Mouse (Mus musculus): ENCODE results near the gene Rps17. TPM values are rescaled to one million over a fixed set of nuclear protein-coding genes. Genes with fewer than 3 reads are reported as not detected.

Rps17 gene
- polyA plus RNA-seq, 1 experiment from 2014 or later: 1,028 TPM

GRCm38 (mm10) chr7:81343831-81344230, 1.2 kb downstream of the Rps17 start:
- Histone ChIP-seq H3K4me1 (peaks cover 18% of the 10 kb centered on the region), H3K9me3 (no peaks in the 10 kb centered on the region), H3K4me3 (peak overlapping the region; percentile 97), H3K27me3 (ENCODE audit: insufficient read depth, poor library complexity, severe bottlenecking) (no peaks in the 10 kb centered on the region), H3K27ac (peak overlapping the region; percentile 98), H3K36me3 (peaks cover 50% of the 10 kb centered on the region)
- 11% methylated on average over 10 of the region's 10 CpGs for WGBS
- DNase-seq (ENCODE audit: low spot score): no peak

DNA sequence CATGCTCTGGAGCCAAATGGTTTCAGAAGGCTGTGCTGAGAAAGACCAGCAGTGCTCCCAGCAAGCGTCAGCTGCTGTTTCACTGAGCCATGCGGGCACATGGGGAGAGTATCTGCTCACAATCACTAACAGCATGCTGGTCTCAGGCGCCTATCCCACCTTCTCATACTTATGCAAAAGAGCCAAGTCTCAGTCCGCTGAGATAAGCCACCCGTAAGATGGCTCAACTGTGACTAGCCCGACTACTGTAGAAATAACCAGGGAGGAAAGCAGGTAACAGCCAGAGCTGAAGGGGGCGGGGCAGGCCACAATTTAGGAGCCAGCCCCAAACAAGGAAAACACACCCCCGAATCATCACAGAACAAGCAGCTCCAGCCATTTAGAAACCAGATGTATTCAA, 1.7 kb downstream of the Rps17 start:
- peaks cover 55% of the 10 kb centered on the region for H3K36me3 ChIP-seq
- peak overlapping the region; percentile 97 for H3K4me3 ChIP-seq
- peak overlapping the region; percentile 98; the same call in 1 of the 2 replicates for H3K27ac ChIP-seq
- no peaks in the 10 kb centered on the region for H3K27me3 ChIP-seq (ENCODE audit: insufficient read depth, poor library complexity, severe bottlenecking)
- DNase-seq (ENCODE audit: low spot score): no peak
- no peaks in the 10 kb centered on the region for H3K9me3 ChIP-seq
- peaks cover 18% of the 10 kb centered on the region for H3K4me1 ChIP-seq
- 29% methylated on average over 8 of the region's 8 CpGs for WGBS

DNA sequence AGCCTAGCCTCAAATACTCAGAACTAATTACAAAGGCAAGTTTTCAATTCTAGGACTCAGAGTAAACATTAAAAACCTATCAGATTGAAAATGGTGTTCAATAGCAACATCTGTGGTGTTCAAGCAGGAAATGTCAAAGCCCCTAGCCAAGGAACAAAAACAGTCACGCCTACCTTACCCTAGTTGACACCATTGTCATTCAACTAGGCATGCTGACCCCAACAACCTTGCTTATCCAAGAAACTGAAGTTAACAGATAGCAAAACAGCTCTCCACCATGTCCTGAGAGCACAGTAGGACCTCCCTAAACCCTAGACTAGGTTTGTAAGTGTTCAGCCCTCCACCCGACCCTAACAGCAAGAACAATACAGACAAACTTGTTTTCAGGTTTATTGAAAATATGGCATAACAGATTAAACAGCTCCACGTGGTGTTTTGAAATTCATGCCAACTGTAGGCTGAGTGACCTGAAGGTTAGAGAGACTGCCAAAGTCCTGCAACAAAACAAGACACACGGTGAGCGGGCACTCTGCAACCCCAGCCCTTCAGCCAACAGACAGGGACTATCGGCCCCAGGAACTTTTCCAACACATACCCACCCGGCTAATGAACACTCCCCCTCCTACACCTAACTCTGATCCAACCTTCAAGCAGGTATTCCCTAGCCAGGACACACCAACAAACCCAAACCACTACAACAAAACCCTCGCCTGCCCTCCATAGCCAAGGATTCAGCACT, 2.5 kb downstream of the Rps17 start:
- H3K4me3 ChIP-seq: peak overlapping the region; percentile 97
- no peak overlapping the region for H3K27ac ChIP-seq
- H3K9me3 ChIP-seq: no peaks in the 10 kb centered on the region
- no peaks in the 10 kb centered on the region for H3K27me3 ChIP-seq (ENCODE audit: insufficient read depth, poor library complexity, severe bottlenecking)
- H3K36me3 ChIP-seq: peaks cover 63% of the 10 kb centered on the region
- H3K4me1 ChIP-seq: peaks cover 18% of the 10 kb centered on the region
- DNase-seq (ENCODE audit: low spot score): no peak
- WGBS: 68% methylated on average over 8 of the region's 8 CpGs

GRCm38 (mm10) chr7:81341563-81341962, 3.5 kb downstream of the Rps17 start:
- WGBS: 58% methylated on average over 3 of the region's 3 CpGs
- Histone ChIP-seq H3K9me3 (no peaks in the 10 kb centered on the region), H3K4me3 (no peak overlapping the region), H3K4me1 (peaks cover 19% of the 10 kb centered on the region), H3K27me3 (ENCODE audit: insufficient read depth, poor library complexity, severe bottlenecking) (no peaks in the 10 kb centered on the region), H3K36me3 (peaks cover 70% of the 10 kb centered on the region), H3K27ac (no peak overlapping the region)
- DNase-seq (ENCODE audit: low spot score): no peak

DNA sequence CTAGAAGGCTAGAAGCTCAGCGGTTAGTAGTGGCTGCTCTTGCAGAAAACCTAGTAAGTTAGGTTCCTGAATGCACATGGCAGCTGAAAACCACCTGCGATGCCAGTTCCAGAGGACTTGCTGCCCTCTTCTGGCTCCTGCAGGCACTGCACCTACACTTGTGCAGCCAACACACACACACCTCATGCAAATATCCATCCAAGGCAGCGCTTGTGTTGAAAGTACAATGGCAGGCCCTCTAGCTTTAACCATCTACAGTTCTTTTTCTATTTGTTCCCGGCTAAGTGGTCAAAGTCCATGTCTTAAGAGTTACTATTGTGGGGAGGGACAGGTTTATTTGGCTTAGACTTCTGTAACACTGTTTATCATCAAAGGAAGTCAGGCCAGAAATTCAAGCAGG, 5.3 kb downstream of the Rps17 start:
- no peak for DNase-seq (ENCODE audit: low spot score)
- peaks cover 84% of the 10 kb centered on the region for H3K36me3 ChIP-seq
- H3K4me3 ChIP-seq: no peak overlapping the region
- no peak overlapping the region for H3K27ac ChIP-seq
- peaks cover 34% of the 10 kb centered on the region for H3K4me1 ChIP-seq
- no peaks in the 10 kb centered on the region for H3K27me3 ChIP-seq (ENCODE audit: insufficient read depth, poor library complexity, severe bottlenecking)
- no peaks in the 10 kb centered on the region for H3K9me3 ChIP-seq
- 80% methylated on average over 4 of the region's 4 CpGs for WGBS

DNA sequence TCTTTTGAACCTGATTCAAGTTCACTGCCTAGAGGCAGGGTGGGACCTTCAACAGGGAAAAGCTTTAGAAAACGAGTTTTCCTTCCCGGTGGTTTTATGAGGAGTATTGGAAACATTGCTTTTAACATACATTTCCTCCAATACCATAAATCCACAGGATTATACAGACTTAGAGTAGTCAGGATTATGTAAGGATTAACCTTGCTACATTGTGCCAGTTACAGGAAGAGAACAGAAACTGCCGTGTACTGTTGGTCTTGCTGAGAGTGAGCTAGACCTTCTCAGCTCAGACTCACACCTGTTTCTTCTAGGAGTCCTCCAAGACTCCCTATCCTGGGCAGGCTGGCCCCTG, 6.6 kb downstream of the Rps17 start:
- Histone ChIP-seq H3K27ac (no peak overlapping the region), H3K27me3 (ENCODE audit: insufficient read depth, poor library complexity, severe bottlenecking) (no peaks in the 10 kb centered on the region), H3K9me3 (no peaks in the 10 kb centered on the region), H3K4me1 (peaks cover 28% of the 10 kb centered on the region), H3K4me3 (no peak overlapping the region), H3K36me3 (peaks cover 81% of the 10 kb centered on the region)
- no peak for DNase-seq (ENCODE audit: low spot score)
- WGBS: 90% methylated on average over 3 of the region's 3 CpGs

DNA sequence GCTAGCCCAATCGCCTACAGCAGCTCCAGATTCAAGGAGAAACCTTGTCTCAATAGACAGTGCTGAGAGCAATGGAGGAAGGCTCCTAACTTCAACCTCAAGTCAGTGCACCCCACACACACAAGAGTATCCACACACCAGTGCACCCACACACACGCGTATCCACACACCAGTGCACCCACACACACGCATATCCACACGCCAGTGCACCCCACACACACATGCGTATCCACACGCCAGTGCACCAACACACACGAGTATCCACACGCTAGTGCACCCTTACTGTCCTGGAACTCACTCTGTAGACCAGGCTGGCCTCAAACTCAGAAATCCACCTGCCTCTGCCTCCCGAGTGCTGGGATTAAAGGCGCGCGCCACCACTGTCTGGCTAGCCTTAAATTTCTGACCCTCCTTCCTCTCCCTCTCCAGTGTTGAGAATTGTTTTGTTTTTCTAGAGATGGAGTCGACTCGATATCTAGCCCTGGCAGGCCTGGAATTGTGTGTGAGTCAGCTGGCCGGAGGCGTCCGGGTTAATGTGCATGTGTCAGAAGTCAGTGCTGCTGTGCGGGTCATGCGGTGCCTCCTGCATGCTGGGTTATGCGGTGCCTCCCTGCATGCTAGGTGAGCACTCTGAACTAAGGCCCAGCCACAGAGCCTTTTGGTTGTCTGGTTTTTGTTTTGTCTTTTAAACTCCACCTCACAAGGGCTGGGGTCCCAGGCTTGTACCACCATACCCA, 7.1 kb downstream of the Rps17 start:
- Histone ChIP-seq H3K9me3 (no peaks in the 10 kb centered on the region), H3K36me3 (peaks cover 81% of the 10 kb centered on the region)

DNA sequence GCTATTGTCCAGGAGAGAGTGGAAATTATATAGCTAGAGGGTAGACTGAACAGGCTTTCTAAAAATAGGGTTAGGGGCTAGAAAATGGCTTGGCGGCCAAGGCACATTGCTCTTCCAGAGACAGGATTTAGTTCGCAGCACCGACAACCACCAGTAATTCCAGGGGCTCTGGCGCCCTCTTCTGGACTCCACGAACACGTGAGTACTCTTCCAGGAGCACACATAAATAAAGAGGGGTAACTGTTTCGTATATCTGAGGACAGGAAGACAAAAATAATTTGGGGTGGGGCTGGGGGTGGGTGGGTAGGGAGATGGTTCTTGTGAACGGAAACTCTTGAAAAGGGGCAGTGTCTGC, 8.6 kb downstream of the Rps17 start:
- H3K27ac ChIP-seq: no peak overlapping the region
- peak; percentile 83 for DNase-seq (ENCODE audit: low spot score)
- WGBS: 38% methylated on average over 8 of the region's 8 CpGs

More for the DNA sequence above, 7.1 kb downstream of the Rps17 start:
- no peak for DNase-seq (ENCODE audit: low spot score)
- 92% methylated on average over 21 of the region's 21 CpGs for WGBS
- H3K4me1 ChIP-seq: peaks cover 22% of the 10 kb centered on the region
- no peak overlapping the region for H3K27ac ChIP-seq
- no peak overlapping the region for H3K4me3 ChIP-seq
- H3K27me3 ChIP-seq (ENCODE audit: insufficient read depth, poor library complexity, severe bottlenecking): no peaks in the 10 kb centered on the region

GRCm38 (mm10) chr7:81335705-81336431, 9.2 kb downstream of the Rps17 start:
- no peak overlapping the region for H3K4me3 ChIP-seq
- H3K4me1 ChIP-seq: peaks cover 20% of the 10 kb centered on the region
- H3K27me3 ChIP-seq (ENCODE audit: insufficient read depth, poor library complexity, severe bottlenecking): no peaks in the 10 kb centered on the region
- H3K9me3 ChIP-seq: no peaks in the 10 kb centered on the region
- 73% methylated on average over 18 of the region's 18 CpGs for WGBS
- peak overlapping the region; percentile 59 for H3K27ac ChIP-seq
- DNase-seq (ENCODE audit: low spot score): peak; percentile 81
- H3K36me3 ChIP-seq: peaks cover 70% of the 10 kb centered on the region

More for the DNA sequence above, 8.6 kb downstream of the Rps17 start:
- Histone ChIP-seq H3K27me3 (ENCODE audit: insufficient read depth, poor library complexity, severe bottlenecking) (no peaks in the 10 kb centered on the region), H3K4me3 (no peak overlapping the region), H3K9me3 (no peaks in the 10 kb centered on the region), H3K36me3 (peaks cover 75% of the 10 kb centered on the region), H3K4me1 (peaks cover 15% of the 10 kb centered on the region)

- Histone ChIP-seq H3K4me1 (peaks cover 27% of the 10 kb centered on the region), H3K27me3 (ENCODE audit: insufficient read depth, poor library complexity, severe bottlenecking) (no peaks in the 10 kb centered on the region), H3K36me3 (peaks cover 51% of the 10 kb centered on the region), H3K4me3 (no peak overlapping the region), H3K27ac (no peak overlapping the region), H3K9me3 (no peaks in the 10 kb centered on the region)
- DNase-seq (ENCODE audit: low spot score): no peak
- 75% methylated on average over 7 of the region's 7 CpGs for WGBS
Observed at GRCm38 (mm10) chr7:81331851-81332250, 13.2 kb downstream of the Rps17 start.

DNA sequence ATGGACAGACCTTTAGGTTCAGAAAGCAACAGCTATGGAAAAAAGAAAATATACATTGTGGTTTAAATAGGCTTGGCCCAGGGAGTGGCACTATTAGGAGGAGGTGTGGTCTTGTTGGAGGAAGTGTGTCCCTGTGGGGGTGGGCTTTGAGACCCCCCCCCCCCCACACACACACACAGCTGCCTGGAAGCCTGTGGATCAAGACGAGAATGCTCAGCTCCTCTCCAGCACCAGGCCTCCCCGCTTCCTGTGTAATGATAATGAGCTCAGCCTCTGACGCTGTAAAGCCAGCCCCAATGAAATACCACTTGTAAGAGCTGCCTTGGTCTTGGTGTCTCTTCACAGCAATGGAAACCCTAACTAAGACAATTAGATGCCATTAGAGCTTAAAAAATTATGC, 14.3 kb downstream of the Rps17 start:
- Histone ChIP-seq H3K27me3 (ENCODE audit: insufficient read depth, poor library complexity, severe bottlenecking) (no peaks in the 10 kb centered on the region), H3K36me3 (peaks cover 42% of the 10 kb centered on the region)
- 20% methylated on average over 3 of the region's 3 CpGs for WGBS

GRCm38 (mm10) chr7:81327661-81328060, 17.4 kb downstream of the Rps17 start:
- 79% methylated on average over 10 of the region's 10 CpGs for WGBS
- peaks cover 11% of the 10 kb centered on the region for H3K4me1 ChIP-seq
- DNase-seq (ENCODE audit: low spot score): no peak
- H3K9me3 ChIP-seq: no peaks in the 10 kb centered on the region
- no peaks in the 10 kb centered on the region for H3K27me3 ChIP-seq (ENCODE audit: insufficient read depth, poor library complexity, severe bottlenecking)
- H3K27ac ChIP-seq: no peak overlapping the region
- H3K36me3 ChIP-seq: peaks cover 26% of the 10 kb centered on the region
- no peak overlapping the region for H3K4me3 ChIP-seq

More for the DNA sequence above, 14.3 kb downstream of the Rps17 start:
- Histone ChIP-seq H3K27ac (no peak overlapping the region), H3K4me3 (no peak overlapping the region), H3K9me3 (no peaks in the 10 kb centered on the region), H3K4me1 (peaks cover 18% of the 10 kb centered on the region)
- DNase-seq (ENCODE audit: low spot score): no peak

DNA sequence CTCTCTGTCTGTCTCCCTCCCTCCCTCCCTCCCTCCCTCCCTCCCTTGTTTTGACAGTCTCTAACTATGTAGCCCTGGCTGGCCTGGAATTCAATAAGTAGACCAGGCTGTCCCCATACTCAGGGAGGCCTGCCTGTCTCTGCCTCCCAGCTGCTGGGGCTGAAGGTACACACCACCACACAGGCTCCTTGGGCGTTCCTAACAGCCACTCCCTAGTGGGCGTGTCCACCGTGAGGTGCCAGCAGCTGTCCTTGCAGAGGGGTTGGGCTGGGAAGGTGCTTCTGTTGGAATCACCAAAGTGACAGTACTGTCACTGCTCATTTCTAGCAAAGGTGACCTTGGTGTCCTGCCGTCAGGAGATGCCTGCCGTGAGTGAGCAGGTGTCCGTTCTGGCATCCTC, 18.2 kb downstream of the Rps17 start:
- no peak for DNase-seq (ENCODE audit: low spot score)
- H3K4me3 ChIP-seq: no peak overlapping the region
- peaks cover 11% of the 10 kb centered on the region for H3K4me1 ChIP-seq
- peaks cover 19% of the 10 kb centered on the region; the same call in 1 of the 2 replicates for H3K36me3 ChIP-seq
- H3K27me3 ChIP-seq (ENCODE audit: insufficient read depth, poor library complexity, severe bottlenecking): no peaks in the 10 kb centered on the region
- H3K27ac ChIP-seq: no peak overlapping the region
- H3K9me3 ChIP-seq: no peaks in the 10 kb centered on the region
- 68% methylated on average over 6 of the region's 6 CpGs for WGBS

Data from heart, embryonic 10.5 days (tissue).